Mouse (Mus musculus) naive thymus-derived CD4-positive, alpha-beta T cell, adult 2 months (primary cell): Measurements from ENCODE around the gene Kcnj11.

Source experiments
- DNase-seq: peaks from one replicate; pipeline ENCODE4 v3.0.0-alpha.2; 2011; ENCODE audit warnings: low read depth

Kcnj11 gene

DNA sequence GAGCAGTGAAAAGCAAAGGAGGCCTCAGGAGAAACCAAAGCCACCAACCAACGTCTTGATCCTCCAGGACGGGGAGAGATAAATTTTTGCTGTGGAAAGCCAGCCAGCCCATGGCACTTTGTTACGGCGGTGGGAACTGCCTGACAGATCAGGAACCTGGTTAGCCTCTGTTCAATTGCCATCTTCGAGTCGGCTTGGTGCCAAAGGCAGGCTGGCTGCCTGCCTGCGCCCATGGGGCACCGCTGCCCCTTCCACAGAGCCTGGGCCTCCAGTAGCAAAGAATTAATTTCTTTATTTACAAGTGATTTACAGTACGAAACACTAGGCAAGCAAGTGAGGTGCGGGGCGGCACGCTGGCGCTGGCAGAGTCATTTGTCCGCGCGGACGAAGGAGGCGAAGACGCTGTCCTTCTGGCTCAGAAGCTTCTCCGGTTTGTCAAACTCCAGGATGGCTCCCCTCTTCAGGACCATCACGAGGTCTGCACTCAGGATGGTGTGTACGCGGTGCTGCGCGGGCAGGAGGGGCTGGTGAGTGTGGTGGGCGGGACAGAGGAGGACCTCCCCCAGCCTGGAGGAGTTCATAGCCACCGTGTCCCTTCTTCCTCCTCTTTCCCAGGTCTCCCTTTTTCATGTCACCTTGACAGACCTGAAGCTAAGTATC lies 3.8 kb upstream of the Kcnj11 start:
- DNase-seq: no peak

- no peak for DNase-seq
Measured at GRCm38 (mm10) chr7:46103771-46104170, 3.2 kb upstream of the Kcnj11 start.

DNA sequence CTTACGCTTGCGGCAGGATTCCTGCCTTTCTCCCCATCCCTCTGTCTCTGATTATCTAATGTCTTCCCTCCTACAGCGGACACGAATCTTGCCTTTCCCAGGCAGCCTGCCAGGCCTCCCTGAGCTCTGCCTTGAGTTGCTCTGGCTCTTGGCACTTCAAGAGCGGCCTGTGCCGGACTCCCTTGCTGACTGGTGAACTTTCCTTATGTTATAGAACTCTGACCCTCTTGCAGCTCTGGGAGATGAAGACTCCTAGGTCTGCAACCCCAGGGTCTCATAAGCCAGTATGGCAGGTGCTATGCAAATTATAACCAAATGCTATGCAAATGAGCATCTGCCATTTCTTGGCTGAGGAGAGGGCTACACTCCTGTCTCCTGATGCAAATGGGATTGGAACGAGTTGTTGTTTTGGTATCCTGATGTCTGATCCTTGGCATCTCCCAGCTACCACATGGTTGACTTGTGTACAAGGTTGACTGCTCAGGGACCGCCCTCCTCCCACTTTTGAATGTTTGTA lies 2.6 kb upstream of the Kcnj11 start:
- no peak for DNase-seq

DNA sequence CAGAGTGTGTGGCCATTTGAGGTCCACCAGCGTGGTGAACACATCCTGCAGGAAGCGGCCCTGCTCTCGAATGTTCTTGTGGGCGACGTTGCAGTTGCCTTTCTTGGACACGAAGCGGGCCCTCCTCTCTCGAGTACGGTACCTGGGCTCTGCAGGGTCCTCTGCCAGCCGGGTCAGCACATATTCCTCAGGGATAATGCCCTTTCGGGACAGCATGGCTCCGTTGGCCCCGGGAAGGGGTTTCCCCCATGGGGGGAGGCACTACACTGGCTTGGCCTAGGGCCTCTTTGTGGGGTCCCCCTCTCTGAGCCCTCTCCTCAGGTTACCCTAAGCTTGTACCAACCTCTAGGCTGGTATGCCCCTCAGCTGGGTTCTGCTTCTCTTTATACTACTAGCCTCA lies 882 bp downstream of the Kcnj11 start:
- no peak for DNase-seq

DNA sequence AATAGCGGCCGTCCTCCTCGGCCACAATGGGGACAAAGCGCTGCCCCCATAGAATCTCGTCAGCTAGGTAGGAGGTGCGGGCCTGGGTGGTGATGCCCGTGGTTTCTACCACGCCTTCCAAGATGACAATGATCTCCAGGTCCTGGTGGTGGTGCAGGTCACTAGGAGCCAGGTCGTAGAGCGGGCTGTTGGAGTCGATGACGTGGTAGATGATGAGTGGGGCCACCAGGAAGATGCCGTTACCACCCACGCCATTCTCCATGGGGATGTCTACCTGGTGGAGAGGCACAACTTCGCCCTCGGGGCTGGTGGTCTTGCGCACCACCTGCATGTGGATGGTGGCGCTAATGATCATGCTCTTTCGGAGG lies 1.7 kb downstream of the Kcnj11 start:
- no peak for DNase-seq

DNA sequence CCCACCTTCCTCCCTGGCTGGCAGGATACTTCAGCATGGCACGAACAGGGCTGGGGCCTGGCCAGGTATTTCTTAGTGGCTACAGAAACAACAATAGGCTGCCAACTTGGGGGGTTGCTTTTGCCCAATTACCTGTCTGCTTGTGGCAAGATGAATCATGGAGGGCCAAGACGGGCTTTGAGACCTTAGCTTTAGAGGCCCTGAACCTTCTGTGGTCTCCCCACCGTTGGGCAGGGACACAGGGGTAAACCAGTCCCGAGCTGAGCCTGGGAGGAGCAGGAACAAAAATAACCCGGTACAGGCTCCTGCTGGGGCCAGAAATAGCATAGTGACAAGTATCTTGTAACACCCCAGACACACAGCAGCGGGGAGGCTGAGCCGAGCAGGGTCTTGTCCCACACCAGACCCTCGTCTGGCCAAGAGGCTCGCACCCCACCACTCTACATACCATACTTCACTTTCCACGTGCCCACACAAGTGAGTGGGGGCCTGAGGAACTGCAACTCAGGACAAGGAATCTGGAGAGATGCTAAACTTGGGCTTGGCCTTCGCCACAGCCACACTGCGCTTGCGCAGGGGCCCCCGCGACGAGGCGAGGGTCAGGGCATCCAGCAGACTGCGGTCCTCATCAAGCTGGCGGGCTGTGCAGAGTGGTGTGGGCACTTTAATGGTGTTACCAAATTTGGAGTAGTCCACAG lies 2.2 kb downstream of the Kcnj11 start:
- no peak for DNase-seq

DNA sequence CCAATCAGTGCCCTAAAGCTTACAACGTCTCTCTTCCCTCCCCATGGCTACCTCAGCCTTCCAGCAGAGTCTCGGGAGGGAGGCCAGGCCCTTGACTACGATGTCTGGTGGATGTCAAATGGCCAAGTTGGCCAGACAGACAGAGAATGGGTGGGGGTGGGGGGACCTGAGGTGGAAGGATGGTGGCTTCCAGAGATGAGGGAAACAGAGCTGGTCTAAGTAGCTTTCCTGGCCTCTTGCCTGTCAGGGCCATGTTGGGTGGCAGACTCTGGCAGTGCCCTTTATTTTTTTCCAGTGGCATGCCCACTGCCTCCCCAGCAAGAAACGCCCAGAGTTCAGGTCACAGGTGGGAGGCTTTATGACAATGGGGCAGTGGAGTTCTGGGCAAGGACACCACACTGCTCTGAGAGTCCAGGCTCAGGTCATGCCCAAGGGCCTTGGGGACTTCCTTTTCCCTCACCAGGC lies 3.2 kb downstream of the Kcnj11 start:
- no peak for DNase-seq

GRCm38 (mm10) chr7:46096136-46096535 lies 4.4 kb downstream of the Kcnj11 start:
- peak; percentile 68 for DNase-seq

- DNase-seq: no peak
Measured at GRCm38 (mm10) chr7:46092803-46093202, 7.8 kb downstream of the Kcnj11 start.

- no peak for DNase-seq
Measured at GRCm38 (mm10) chr7:46088241-46088640, 12.3 kb downstream of the Kcnj11 start.

- no peak for DNase-seq
Measured at GRCm38 (mm10) chr7:46086378-46086777, 14.2 kb downstream of the Kcnj11 start.

DNA sequence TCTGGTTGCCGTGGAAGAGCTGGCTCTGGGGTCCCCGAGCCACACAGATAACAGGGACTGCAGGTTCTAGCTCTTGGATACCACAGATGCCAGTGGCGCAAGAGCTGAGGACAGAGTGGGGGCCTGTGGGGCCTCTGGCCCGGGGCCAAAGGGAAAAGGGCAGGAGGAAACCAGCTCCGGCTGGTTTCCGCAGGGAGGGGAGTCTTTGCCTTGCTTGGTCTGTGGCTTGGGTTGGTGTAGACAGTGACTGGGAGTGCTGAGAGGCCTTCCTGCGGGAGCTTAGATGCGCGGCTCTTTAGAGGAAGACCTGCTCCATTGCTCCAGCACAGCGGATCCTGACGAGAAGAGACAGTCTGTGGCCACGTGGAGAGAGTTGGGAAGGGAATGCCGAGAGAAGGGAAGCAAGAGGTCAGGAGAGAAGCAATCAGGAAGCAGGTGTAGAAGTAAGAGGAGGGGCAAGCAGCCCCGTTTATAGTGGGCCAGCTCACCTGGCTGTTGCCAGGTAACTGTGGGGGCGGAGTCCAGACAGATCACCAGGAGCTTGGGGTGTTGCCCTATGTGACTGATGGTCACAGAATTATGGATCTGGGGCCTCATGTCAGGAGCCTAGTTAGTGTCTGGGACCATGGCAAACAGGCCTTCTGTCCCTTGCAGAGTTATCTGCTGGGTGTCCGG lies 15.6 kb downstream of the Kcnj11 start:
- no peak for DNase-seq

GRCm38 (mm10) chr7:46084024-46084423 lies 16.5 kb downstream of the Kcnj11 start:
- DNase-seq: no peak

DNA sequence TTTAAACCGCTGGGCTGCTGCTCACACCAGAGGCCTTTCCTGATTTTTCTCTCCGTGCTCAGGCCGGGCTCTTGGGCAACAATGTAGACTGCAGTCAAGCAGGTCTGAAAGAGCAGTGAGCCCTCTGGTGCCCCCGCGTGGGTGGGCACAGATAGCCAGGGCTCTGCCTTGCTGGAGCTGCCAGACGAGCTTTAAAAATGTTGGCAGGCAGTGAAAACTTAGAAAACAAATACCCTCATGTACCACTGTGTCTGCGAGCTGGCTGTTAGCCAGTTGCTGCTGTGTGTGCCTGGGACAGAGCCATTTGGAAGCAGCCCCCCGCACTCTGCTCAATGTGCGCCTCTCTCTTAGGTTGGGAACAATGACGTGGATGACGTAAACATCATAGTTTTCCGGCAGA lies 22.9 kb downstream of the Kcnj11 start:
- DNase-seq: no peak

- no peak for DNase-seq
Measured at GRCm38 (mm10) chr7:46076844-46077243, 23.7 kb downstream of the Kcnj11 start.

DNA sequence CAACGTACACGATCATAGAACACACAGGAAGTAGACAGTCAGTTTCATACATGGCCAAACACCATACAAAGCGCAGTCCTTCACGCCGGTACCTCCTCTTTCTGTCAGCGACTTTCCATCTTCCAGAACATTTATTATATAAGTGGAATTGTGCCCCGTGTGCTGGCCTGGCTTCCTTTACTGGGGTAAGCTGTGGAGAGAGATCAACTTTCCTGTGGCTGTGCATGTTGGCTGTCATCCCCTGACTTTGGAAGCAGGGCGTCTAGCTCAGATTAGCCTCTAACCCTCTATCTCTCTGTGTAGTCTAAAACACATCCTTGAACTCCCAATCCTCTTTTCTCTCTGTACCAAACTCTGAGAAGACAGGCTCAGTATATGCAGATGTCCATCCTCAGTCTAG lies 31.7 kb downstream of the Kcnj11 start:
- no peak for DNase-seq

GRCm38 (mm10) chr7:46063296-46063695 lies 37.3 kb downstream of the Kcnj11 start:
- DNase-seq: no peak

DNA sequence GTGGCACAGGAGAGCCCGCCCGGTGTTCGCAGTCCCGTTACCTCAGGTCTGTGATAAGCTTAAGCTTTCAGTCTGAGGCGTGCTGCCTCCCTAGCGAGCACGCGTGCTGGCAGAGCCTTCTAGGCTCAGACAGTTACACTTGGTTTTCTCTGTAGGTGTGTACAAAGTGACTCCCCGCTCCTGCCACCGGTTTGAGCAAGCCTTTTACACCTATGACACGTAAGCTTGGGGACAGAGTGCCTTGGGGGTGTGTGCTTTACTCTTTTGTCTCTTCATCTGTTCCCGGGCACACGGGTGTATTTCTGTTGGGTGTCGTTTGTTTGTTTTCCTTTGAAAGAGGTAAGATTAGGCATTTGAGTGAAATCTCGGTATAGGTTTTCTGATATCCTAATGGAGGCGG lies 39.0 kb downstream of the Kcnj11 start:
- no peak for DNase-seq

DNA sequence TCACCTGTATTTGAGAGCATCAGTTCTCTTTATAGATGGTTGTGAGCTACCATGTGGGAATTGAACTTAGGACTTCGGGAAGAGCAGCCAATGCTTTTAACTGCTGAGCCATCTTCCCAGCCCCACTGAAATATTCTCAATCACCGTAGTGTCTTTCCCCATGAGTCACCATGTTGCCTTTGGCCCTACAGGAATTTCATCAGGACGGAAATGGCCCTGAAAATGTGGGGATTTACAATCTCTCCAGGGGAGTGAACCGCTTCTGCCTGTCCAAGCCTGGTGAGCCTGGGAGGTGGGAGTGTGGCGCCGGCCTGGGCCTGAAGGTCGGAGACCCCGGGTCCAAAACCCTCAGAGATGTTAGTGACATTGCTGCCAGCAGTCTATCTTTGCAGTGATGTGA lies 39.9 kb downstream of the Kcnj11 start:
- DNase-seq: no peak

DNA sequence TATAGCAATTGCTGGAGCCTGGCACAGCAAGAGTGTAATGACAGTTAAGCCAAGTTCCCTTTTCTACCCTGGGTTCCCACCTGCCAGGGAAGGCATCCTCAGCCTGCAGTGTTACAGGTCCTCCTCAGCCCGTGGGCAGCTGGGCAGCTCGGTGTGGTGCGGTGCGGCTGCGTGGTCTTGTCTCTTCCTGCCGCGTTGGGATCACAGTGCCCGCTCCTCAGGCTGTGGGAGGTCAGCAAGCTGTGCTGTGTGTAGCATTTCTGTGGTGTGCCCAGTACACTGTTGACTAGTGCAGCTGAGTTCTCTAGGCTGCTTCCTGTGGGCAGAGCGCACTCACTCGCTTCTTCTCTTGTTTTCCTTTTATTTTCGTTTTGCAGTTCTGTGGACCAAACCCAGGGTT lies 41.7 kb downstream of the Kcnj11 start:
- peak; percentile 66 for DNase-seq

GRCm38 (mm10) chr7:46053566-46053965 lies 47.0 kb downstream of the Kcnj11 start:
- no peak for DNase-seq

GRCm38 (mm10) chr7:46052161-46052821 lies 48.3 kb downstream of the Kcnj11 start:
- peak; percentile 53 for DNase-seq

- no peak for DNase-seq
Measured at GRCm38 (mm10) chr7:46049981-46050380, 50.6 kb downstream of the Kcnj11 start.
